Mouse (Mus musculus) liver, adult 2 months (tissue): ENCODE measurements at regions not wholly inside any gene's neighbourhood (a gene's known extent, or its start where the extent isn't known, plus 50 kb on each side); places are given as distances from the start of the nearest gene placed in this dataset.
"Not testable (repeated sequence)": the region's sequence is repeated elsewhere in the genome, so short reads cannot be mapped to it uniquely, and the experiment has no call there.

Experiments used
- DNase-seq: peaks from one replicate; pipeline ENCODE4 v3.0.0-alpha.2; 2011; ENCODE audit warnings: low read depth, low spot score; ENCODE audit errors: extremely low read depth
- H3K27ac ChIP-seq: fragments of 200-500 bp; replicated peaks from 2 replicates; pipeline ENCODE4 v1.5.1; 2012; ENCODE audit warnings: low read depth, mild to moderate bottlenecking, control low read depth, inconsistent platforms, low read length; ENCODE audit not compliant: insufficient read depth
- H3K27me3 ChIP-seq: fragments of 200-500 bp; 2 replicates; pipeline ENCODE4 v1.6.1; 2012; ENCODE audit warnings: mild to moderate bottlenecking, moderate library complexity, low read length, inconsistent platforms; ENCODE audit not compliant: control insufficient read depth, insufficient read depth
- H3K36me3 ChIP-seq: fragments of 200-500 bp; 2 replicates; pipeline ENCODE4 v1.6.1; 2012; ENCODE audit warnings: low read length, inconsistent platforms; ENCODE audit not compliant: control insufficient read depth, insufficient read depth
- H3K4me1 ChIP-seq: fragments of 200-500 bp; 2 replicates; pipeline ENCODE4 v1.6.1; 2011; ENCODE audit warnings: low read length; ENCODE audit not compliant: control insufficient read depth, insufficient read depth
- H3K4me3 ChIP-seq: fragments of 200-500 bp; 2 replicates; pipeline ENCODE4 v1.5.1; 2011; ENCODE audit warnings: low read depth, mild to moderate bottlenecking, control low read depth, low read length, moderate library complexity; ENCODE audit not compliant: insufficient read depth
- H3K79me2 ChIP-seq: fragments of 200-500 bp; 2 replicates; pipeline ENCODE4 v1.6.1; 2012; ENCODE audit warnings: inconsistent platforms, mild to moderate bottlenecking, low read length, moderate library complexity; ENCODE audit not compliant: control insufficient read depth, insufficient read depth
- H3K9ac ChIP-seq: fragments of 200-500 bp; 2 replicates; pipeline ENCODE4 v1.6.1; 2012; ENCODE audit warnings: low read depth, mild to moderate bottlenecking, control low read depth, inconsistent platforms, low read length
- CTCF ChIP-seq: fragments of 200-500 bp; IDR thresholded peaks from 2 replicates; pipeline ENCODE4 v1.5.1; 2011; ENCODE audit warnings: low read depth, low read length, control low read depth
- POLR2A ChIP-seq: fragments of 200-500 bp; IDR thresholded peaks from 2 replicates; pipeline ENCODE4 v1.6.1; 2011; ENCODE audit warnings: low read length, control low read depth; ENCODE audit not compliant: insufficient read depth; ENCODE audit errors: extremely low read depth
- WGBS: fragments of 180-500 bp; shearing (Covaris S2); methylation state at CpG from one replicate; pipeline ENCODE4 v1.1.7; 2018; 5-methylcytosine and 5-hydroxymethylcytosine counted together

GRCm38 (mm10) chr10:46100837-46101236 is 523.2 kb downstream of the Hace1 start:
- TF ChIP-seq CTCF (no peak), POLR2A (no peak)
- no peaks in the 10 kb centered on the region for H3K79me2 ChIP-seq
- H3K27ac ChIP-seq, result no peak overlapping the region
- no peaks in the 10 kb centered on the region for H3K36me3 ChIP-seq
- H3K4me1 ChIP-seq, result no peaks in the 10 kb centered on the region
- H3K9ac ChIP-seq, result no peak overlapping the region
- H3K4me3 ChIP-seq, result no peak overlapping the region
- DNase-seq, result no peak
- no peaks in the 10 kb centered on the region for H3K27me3 ChIP-seq

DNA sequence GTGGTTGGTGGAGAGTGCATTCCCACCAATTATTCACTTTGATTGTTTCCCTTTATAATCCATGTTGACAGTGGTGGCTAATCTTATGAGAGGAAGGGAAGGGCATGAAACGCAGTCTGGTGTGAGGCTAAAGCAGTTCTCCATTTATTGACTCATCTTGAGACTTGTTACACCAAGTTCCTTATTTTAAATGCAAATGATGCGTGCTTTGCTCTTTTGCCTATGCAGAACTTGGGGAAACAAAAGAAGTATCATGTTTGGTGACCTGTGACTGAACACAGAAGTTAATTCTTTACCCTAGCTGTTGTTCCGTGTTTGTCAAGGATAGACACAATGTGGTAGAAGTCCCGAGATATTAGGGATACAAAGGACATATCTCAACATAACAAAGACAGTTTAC is 531.2 kb downstream of the Hace1 start:
- H3K79me2 ChIP-seq, result no peaks in the 10 kb centered on the region
- no peaks in the 10 kb centered on the region for H3K36me3 ChIP-seq
- no peak for TF ChIP-seq CTCF
- no peak overlapping the region for H3K9ac ChIP-seq
- DNase-seq, result peak; percentile 42
- no peak overlapping the region for H3K27ac ChIP-seq
- H3K27me3 ChIP-seq, result no peaks in the 10 kb centered on the region
- WGBS, result 66% methylated on average over 4 of the region's 4 CpGs
- no peaks in the 10 kb centered on the region for H3K4me1 ChIP-seq
- H3K4me3 ChIP-seq, result no peak overlapping the region

- H3K27me3 ChIP-seq, result no peaks in the 10 kb centered on the region
- no peaks in the 10 kb centered on the region for H3K4me1 ChIP-seq
- no peak for TF ChIP-seq CTCF
- TF ChIP-seq POLR2A, result no peak
- no peak overlapping the region for H3K9ac ChIP-seq
- no peaks in the 10 kb centered on the region for H3K79me2 ChIP-seq
- no peak overlapping the region for H3K4me3 ChIP-seq
- WGBS, result 81% methylated on average over 5 of the region's 5 CpGs
- no peak overlapping the region for H3K27ac ChIP-seq
- no peak for DNase-seq
- H3K36me3 ChIP-seq, result no peaks in the 10 kb centered on the region
Measured at GRCm38 (mm10) chr10:46114631-46115130, 537.1 kb downstream of the Hace1 start.

DNA sequence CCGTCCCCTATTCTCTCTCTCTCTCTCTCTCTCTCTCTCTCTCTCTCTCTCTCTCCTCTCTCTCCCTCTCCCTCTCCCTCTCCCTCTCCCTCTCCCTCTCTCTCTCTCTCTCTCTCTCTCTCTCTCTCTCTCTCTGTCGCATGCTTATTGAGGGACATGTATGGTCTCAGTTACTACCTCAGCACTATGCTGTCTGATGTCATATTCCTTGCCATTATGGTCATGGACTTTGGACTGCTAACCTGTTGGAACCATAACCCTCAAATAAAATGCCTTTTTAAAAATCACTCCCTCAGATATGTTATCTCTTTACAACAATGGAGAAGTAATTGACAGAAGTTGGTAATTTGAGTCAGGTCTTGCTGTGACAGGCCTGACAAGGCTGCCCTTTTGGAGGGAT is 544.8 kb downstream of the Hace1 start:
- H3K4me1 ChIP-seq, H3K27ac ChIP-seq, H3K79me2 ChIP-seq, H3K4me3 ChIP-seq, DNase-seq, H3K9ac ChIP-seq, H3K27me3 ChIP-seq, H3K36me3 ChIP-seq: not testable (repeated sequence)
- WGBS, result 78% methylated on average over 2 of the region's 2 CpGs

DNA sequence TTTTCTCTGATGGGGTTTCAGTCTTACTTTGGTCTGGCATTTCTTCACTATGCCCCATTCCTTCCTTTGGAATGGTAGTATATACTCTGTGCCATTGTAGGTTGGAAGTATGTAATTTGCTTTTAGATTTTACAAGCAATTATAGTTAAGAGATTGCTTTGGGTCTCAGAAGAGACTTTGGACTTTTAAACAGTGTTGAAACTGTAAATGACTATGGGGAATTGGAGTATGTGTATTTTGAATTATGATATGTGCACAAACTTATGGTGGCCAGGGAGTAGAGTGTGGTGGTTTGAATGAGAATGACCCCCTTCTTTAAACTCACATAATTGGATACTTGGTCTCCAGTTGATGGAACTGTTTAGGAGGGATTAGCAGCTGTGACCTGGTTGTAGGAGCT is 546.2 kb downstream of the Hace1 start:
- no peak overlapping the region for H3K27ac ChIP-seq
- H3K4me1 ChIP-seq, result no peaks in the 10 kb centered on the region
- no peak for DNase-seq
- no peak overlapping the region for H3K9ac ChIP-seq
- no peaks in the 10 kb centered on the region for H3K36me3 ChIP-seq
- H3K27me3 ChIP-seq, result no peaks in the 10 kb centered on the region
- no peaks in the 10 kb centered on the region for H3K79me2 ChIP-seq
- TF ChIP-seq CTCF, result no peak
- no peak for TF ChIP-seq POLR2A
- no peak overlapping the region for H3K4me3 ChIP-seq

DNA sequence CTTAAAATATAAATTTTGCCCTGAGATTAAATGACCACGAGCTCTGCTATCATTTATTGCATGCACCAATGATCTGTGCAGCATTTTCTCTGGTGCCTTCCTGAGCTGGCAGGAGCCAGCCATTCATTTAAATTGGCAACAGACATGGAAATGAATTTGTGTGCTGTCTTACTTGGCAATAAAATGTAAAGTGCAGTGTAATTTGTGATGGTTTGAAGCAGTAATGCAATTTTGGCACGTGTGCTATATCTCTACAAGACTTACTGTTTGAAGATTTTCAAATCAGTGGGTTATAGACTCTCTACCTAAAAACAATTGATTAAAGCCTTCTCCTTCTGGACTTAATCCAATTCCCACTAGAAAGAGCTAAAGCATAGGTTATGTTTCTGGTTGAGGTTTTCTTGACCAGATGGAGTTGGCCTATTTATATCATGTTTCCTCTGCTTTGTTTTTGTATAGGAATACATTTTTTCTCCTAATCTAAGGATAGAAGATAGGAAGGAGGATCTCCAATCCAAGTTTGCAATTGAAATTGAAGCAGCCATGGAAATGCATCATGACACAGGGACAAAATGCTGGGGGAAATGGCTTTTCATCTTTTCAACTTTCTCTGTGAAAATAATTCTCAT is 557.6 kb downstream of the Hace1 start:
- Histone ChIP-seq H3K27me3 (no peaks in the 10 kb centered on the region), H3K27ac (no peak overlapping the region), H3K79me2 (no peaks in the 10 kb centered on the region), H3K9ac (no peak overlapping the region), H3K36me3 (no peaks in the 10 kb centered on the region), H3K4me1 (no peaks in the 10 kb centered on the region), H3K4me3 (no peak overlapping the region)
- no peak for TF ChIP-seq POLR2A
- TF ChIP-seq CTCF, result no peak
- WGBS, result 49% methylated on average over 2 of the region's 2 CpGs
- no peak for DNase-seq
